Mouse (Mus musculus): Measurements from ENCODE around the gene Ap3m1.

Gene Ap3m1

GRCm38 (mm10) chr14:21069594-21069993, 17.3 kb upstream of the Ap3m1 start:
- DNase-seq (ENCODE audit: low read depth): peak; percentile 48

GRCm38 (mm10) chr14:21065490-21066162, 13.3 kb upstream of the Ap3m1 start:
- no peak for DNase-seq (ENCODE audit: low read depth)

- no peak for DNase-seq (ENCODE audit: low read depth)
These were observed 12.0 kb upstream of the Ap3m1 start for GRCm38 (mm10) chr14:21064321-21064720.

GRCm38 (mm10) chr14:21062766-21063513, 10.6 kb upstream of the Ap3m1 start:
- DNase-seq (ENCODE audit: low read depth): no peak

GRCm38 (mm10) chr14:21058972-21059371, 6.7 kb upstream of the Ap3m1 start:
- DNase-seq (ENCODE audit: low read depth): no peak

- no peak for DNase-seq (ENCODE audit: low read depth)
These were observed 1.3 kb upstream of the Ap3m1 start for GRCm38 (mm10) chr14:21053586-21053985.

- DNase-seq (ENCODE audit: low read depth): no peak
These were observed 843 bp upstream of the Ap3m1 start for GRCm38 (mm10) chr14:21053151-21053550.

GRCm38 (mm10) chr14:21052781-21053130, 448 bp upstream of the Ap3m1 start:
- DNase-seq (ENCODE audit: low read depth): no peak

- no peak for DNase-seq (ENCODE audit: low read depth)
These were observed 762 bp downstream of the Ap3m1 start for GRCm38 (mm10) chr14:21051380-21052111.

GRCm38 (mm10) chr14:21050734-21051133, 1.6 kb downstream of the Ap3m1 start:
- peak; percentile 87 for DNase-seq (ENCODE audit: low read depth)

- peak; percentile 72 for DNase-seq (ENCODE audit: low read depth)
These were observed 3.4 kb downstream of the Ap3m1 start for GRCm38 (mm10) chr14:21048879-21049278.

- no peak for DNase-seq (ENCODE audit: low read depth)
These were observed 4.5 kb downstream of the Ap3m1 start for GRCm38 (mm10) chr14:21047840-21048239.

- no peak for DNase-seq (ENCODE audit: low read depth)
These were observed 12.7 kb downstream of the Ap3m1 start for GRCm38 (mm10) chr14:21039623-21040022.

GRCm38 (mm10) chr14:21039077-21039476, 13.2 kb downstream of the Ap3m1 start:
- DNase-seq (ENCODE audit: low read depth): no peak

- DNase-seq (ENCODE audit: low read depth): peak; percentile 22
These were observed 17.5 kb downstream of the Ap3m1 start for GRCm38 (mm10) chr14:21034791-21035190.

GRCm38 (mm10) chr14:21034271-21034670, 18.0 kb downstream of the Ap3m1 start:
- peak; percentile 42 for DNase-seq (ENCODE audit: low read depth)

GRCm38 (mm10) chr14:21031783-21032511, 20.4 kb downstream of the Ap3m1 start:
- DNase-seq (ENCODE audit: low read depth): peak; percentile 90

- no peak for DNase-seq (ENCODE audit: low read depth)
These were observed 23.2 kb downstream of the Ap3m1 start for GRCm38 (mm10) chr14:21029025-21029659.

- no peak for DNase-seq (ENCODE audit: low read depth)
These were observed 24.8 kb downstream of the Ap3m1 start for GRCm38 (mm10) chr14:21027542-21027941.

- no peak for DNase-seq (ENCODE audit: low read depth)
These were observed 31.9 kb downstream of the Ap3m1 start for GRCm38 (mm10) chr14:21020435-21020834.

GRCm38 (mm10) chr14:21018977-21019376, 33.3 kb downstream of the Ap3m1 start:
- peak; percentile 73 for DNase-seq (ENCODE audit: low read depth)

GRCm38 (mm10) chr14:21017871-21018270, 34.4 kb downstream of the Ap3m1 start:
- no peak for DNase-seq (ENCODE audit: low read depth)
